Comparison of ENCODE assay signal across 8 mouse cellular contexts in genomic region chr11:93885572-93886410, GRCm38 (mm10). TPM values are rescaled to one million over a fixed set of nuclear protein-coding genes. Genes with fewer than 3 reads are reported as not detected.
A peak's percentile ranks its signal among the peaks of the same experiment; 100 is the strongest.
DNase-seq lines count a peak whose midpoint lies in the region; ATAC-seq lines count a peak whose summit lies in the region.

Gene Utp18, minus strand, starts transcription at chr11:93885766.
Gene Mbtd1, plus strand, starts transcription at chr11:93885852.

- peak within 1 kb of the TSS; percentile 92 for H3K27ac ChIP-seq in embryonic facial prominence, embryonic 14.5 days (replicated peaks; ENCODE audit: low read depth, low read length)
- H3K27ac ChIP-seq in kidney, embryonic 14.5 days (ENCODE audit: low read depth, low read length): peak within 1 kb of the TSS; percentile 87
- H3K27ac ChIP-seq in limb, embryonic 15.5 days: peak within 1 kb of the TSS; percentile 97

- peak; percentile 96 for ATAC-seq in embryonic facial prominence, embryonic 14.5 days (ENCODE audit: low read depth)
- ATAC-seq in kidney, embryonic 14.5 days (ENCODE audit: low FRiP score, low TSS enrichment): peak; percentile 97
- peak; percentile 97 for ATAC-seq in limb, embryonic 15.5 days (ENCODE audit: insufficient number of reproducible peaks, low FRiP score, low TSS enrichment, low read depth)

- H3K4me1 ChIP-seq in embryonic facial prominence, embryonic 14.5 days (ENCODE audit: control insufficient read depth, insufficient read depth, low read length): peaks cover 23% of the 10 kb centered on the region
- peaks cover 17% of the 10 kb centered on the region for H3K4me1 ChIP-seq in kidney, embryonic 14.5 days (ENCODE audit: control insufficient read depth, insufficient read depth, low read length)
- H3K4me1 ChIP-seq in limb, embryonic 15.5 days: peaks cover 23% of the 10 kb centered on the region

- H3K4me2 ChIP-seq in embryonic facial prominence, embryonic 14.5 days (ENCODE audit: low read depth, low read length): peak within 1 kb of the TSS; percentile 89
- H3K4me2 ChIP-seq in kidney, embryonic 14.5 days (replicated peaks; ENCODE audit: low read depth, low read length): peak within 1 kb of the TSS; percentile 60
- peak within 1 kb of the TSS; percentile 86 for H3K4me2 ChIP-seq in limb, embryonic 15.5 days

- H3K9me3 ChIP-seq in embryonic facial prominence, embryonic 14.5 days (ENCODE audit: control insufficient read depth, low read length): no peaks in the 10 kb centered on the region
- H3K9me3 ChIP-seq in kidney, embryonic 14.5 days (ENCODE audit: control insufficient read depth, low read length): no peaks in the 10 kb centered on the region
- no peaks in the 10 kb centered on the region for H3K9me3 ChIP-seq in limb, embryonic 15.5 days

- H3K4me3 ChIP-seq in embryonic facial prominence, embryonic 14.5 days (ENCODE audit: low read depth, low read length): peak within 1 kb of the TSS; percentile 100
- peak within 1 kb of the TSS; percentile 99 for H3K4me3 ChIP-seq in kidney, embryonic 14.5 days (ENCODE audit: low read length)
- peak within 1 kb of the TSS; percentile 90 for H3K4me3 ChIP-seq in limb, embryonic 15.5 days

- peaks cover 23% of the 10 kb centered on the region for H3K36me3 ChIP-seq in embryonic facial prominence, embryonic 14.5 days (ENCODE audit: control insufficient read depth, insufficient read depth, low read length)
- H3K36me3 ChIP-seq in kidney, embryonic 14.5 days (ENCODE audit: control insufficient read depth, insufficient read depth, low read length): peaks cover 10% of the 10 kb centered on the region; the same call in 1 of the 2 replicates
- peaks cover 7% of the 10 kb centered on the region for H3K36me3 ChIP-seq in limb, embryonic 15.5 days

- peak; percentile 94 for DNase-seq in 3T3-L1 (ENCODE audit: low read depth, low spot score)
- peak; percentile 95 to 97 for DNase-seq in adrenal gland, postnatal 4 days (ENCODE audit: low spot score in 2 of 2)
- peak; percentile 98 for DNase-seq in embryonic facial prominence, embryonic 14.5 days (ENCODE audit: low spot score)
- DNase-seq in heart, adult 9 months (ENCODE audit: low spot score in 2 of 2): peak; percentile 97 to 98
- DNase-seq in monocyte, adult 2 months (ENCODE audit: low read depth in 1 of 2, low spot score in 2 of 2): peak; percentile 96 to 99
- peak; percentile 99 for DNase-seq in spleen, postnatal 36 days (ENCODE audit: low spot score in 2 of 2)

- H3K27me3 ChIP-seq in embryonic facial prominence, embryonic 14.5 days (replicated peaks; ENCODE audit: control insufficient read depth, insufficient read depth, low read length): no peaks in the 10 kb centered on the region
- H3K27me3 ChIP-seq in kidney, embryonic 14.5 days (ENCODE audit: control insufficient read depth, insufficient read depth, low read length): no peaks in the 10 kb centered on the region
- H3K27me3 ChIP-seq in limb, embryonic 15.5 days: no peaks in the 10 kb centered on the region

- peak within 1 kb of the TSS; percentile 92 for H3K9ac ChIP-seq in embryonic facial prominence, embryonic 14.5 days (ENCODE audit: low read depth, low read length)
- peak within 1 kb of the TSS; percentile 94 for H3K9ac ChIP-seq in kidney, embryonic 14.5 days (ENCODE audit: low read depth, low read length)
- H3K9ac ChIP-seq in limb, embryonic 15.5 days: peak within 1 kb of the TSS; percentile 92

- under 1% methylated on average over 38 of the region's 83 CpGs for WGBS in embryonic facial prominence, embryonic 14.5 days
- WGBS in kidney, embryonic 14.5 days: under 1% methylated on average over 63 of the region's 83 CpGs
- WGBS in limb, embryonic 15.5 days: under 1% methylated on average over 76 of the region's 83 CpGs

RNA-seq across cellular contexts. Expression of gene Utp18, which starts in this region (rescaled TPM):
- 10 to 100 TPM; 18.5 to 19.3 TPM for total RNA-seq in adrenal gland, postnatal 4 days (2021)
- polyA plus RNA-seq in embryonic facial prominence, embryonic 14.5 days (2014; fragmentation: Nextera tagmentation; extraction: Ambion mirVana): 28.0 TPM in 2 replicates
- 37.4 and 40.6 TPM in 2 replicates for polyA plus RNA-seq in kidney, embryonic 14.5 days (2014; fragmentation: Nextera tagmentation; extraction: Ambion mirVana)
- 21.6 and 24.3 TPM in 2 replicates for polyA plus RNA-seq in limb, embryonic 15.5 days (2015; fragmentation: Nextera tagmentation; extraction: Ambion mirVana)

RNA-seq across cellular contexts. Expression of gene Mbtd1, which starts in this region (rescaled TPM):
- 10 to 100 TPM; 63.5 to 66.4 TPM for total RNA-seq in adrenal gland, postnatal 4 days (2021)
- polyA plus RNA-seq in embryonic facial prominence, embryonic 14.5 days (2014; fragmentation: Nextera tagmentation; extraction: Ambion mirVana): 17.3 and 22.2 TPM in 2 replicates
- polyA plus RNA-seq in kidney, embryonic 14.5 days (2014; fragmentation: Nextera tagmentation; extraction: Ambion mirVana): 28.5 and 33.4 TPM in 2 replicates
- polyA plus RNA-seq in limb, embryonic 15.5 days (2015; fragmentation: Nextera tagmentation; extraction: Ambion mirVana): 20.3 and 32.4 TPM in 2 replicates

Comparison
In these comparisons a context has a peak if more than half of its experiments do, and no peak if none do; other contexts are left out.
1. Peak in every context shown above with its lines: DNase-seq, ATAC-seq, H3K4me3 ChIP-seq and H3K27ac ChIP-seq.